Mouse (Mus musculus) adrenal gland, postnatal 25 days (tissue): Measurements from ENCODE around the gene Tomm34. TPM values are rescaled to one million over a fixed set of nuclear protein-coding genes. Genes with fewer than 3 reads are reported as not detected.

Source experiments
- DNase-seq: peaks from one replicate; pipeline ENCODE4 v3.0.0; 2021; ENCODE audit warnings: mixed read lengths
- long read RNA-seq: library from polyadenylated mRNA; stranded (forward); transcript quantifications from one replicate; pipeline ENCODE4 v2.0.0, GENCODE M21; 2021
- total RNA-seq: library from RNA; stranded (reverse); gene quantifications from 2 replicates; pipeline ENCODE4 v1.2.3, GENCODE M21; 2021

The Tomm34 gene
- total RNA-seq, result 44.3 and 46.8 TPM in 2 replicates
- long read RNA-seq, transcript Tomm34-202 (7 exons, 1,923 nt), result major isoform, 28 of 35 reads
- long read RNA-seq, partial matches to known transcripts, result 5 of 35 reads
- long read RNA-seq, other reads (novel, unspliced or antisense), result 0 of 35 reads

- DNase-seq, result peak; percentile 97
Measured at GRCm38 (mm10) chr2:164070765-164071436, at the start of gene Tomm34. Tomm34 (minus strand) TSS chr2:164071169.

DNA sequence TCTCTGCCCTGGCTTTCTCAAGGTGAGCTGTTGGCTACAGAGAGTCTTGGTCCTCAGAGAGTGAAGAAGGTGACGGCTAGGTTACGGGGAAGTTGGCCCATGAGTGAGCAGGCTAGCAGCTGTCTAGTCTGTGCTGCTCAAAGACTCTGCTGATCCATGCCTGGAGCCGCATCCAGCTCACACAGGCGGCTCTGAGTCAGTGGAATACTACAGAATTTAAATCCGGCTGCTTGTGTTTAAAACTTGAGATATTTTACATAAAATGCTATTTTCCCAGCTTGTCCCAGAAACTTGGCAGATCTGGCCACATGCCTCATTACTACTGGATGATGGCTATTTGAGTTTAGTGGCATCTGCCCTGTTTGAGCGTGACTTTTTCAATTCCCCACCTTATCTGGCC is 48.5 kb upstream of the Tomm34 start:
- no peak for DNase-seq

- no peak for DNase-seq
Measured at GRCm38 (mm10) chr2:164115531-164115930, 44.6 kb upstream of the Tomm34 start.

DNA sequence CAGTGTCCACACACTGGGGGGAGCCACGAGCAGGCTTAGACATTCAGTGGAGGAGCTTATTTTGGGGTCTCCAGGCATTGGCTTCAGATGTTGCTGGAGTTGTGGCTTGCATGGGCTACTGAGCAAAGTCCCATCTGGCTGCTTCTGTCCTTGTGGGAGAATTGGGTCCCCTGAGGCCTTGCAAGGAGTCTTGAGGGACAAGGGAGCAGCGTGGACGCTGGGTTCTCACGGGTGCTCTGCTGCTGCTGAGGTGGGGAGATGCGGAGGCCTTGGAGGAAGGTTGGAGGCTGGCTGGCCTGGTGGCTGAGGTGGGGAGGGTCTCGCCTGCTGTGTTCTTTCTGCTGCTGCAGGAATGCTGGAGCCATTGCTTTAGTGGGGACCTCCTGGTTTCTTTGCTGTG is 43.1 kb upstream of the Tomm34 start:
- no peak for DNase-seq

- no peak for DNase-seq
Measured at GRCm38 (mm10) chr2:164111546-164111945, 40.6 kb upstream of the Tomm34 start.

DNA sequence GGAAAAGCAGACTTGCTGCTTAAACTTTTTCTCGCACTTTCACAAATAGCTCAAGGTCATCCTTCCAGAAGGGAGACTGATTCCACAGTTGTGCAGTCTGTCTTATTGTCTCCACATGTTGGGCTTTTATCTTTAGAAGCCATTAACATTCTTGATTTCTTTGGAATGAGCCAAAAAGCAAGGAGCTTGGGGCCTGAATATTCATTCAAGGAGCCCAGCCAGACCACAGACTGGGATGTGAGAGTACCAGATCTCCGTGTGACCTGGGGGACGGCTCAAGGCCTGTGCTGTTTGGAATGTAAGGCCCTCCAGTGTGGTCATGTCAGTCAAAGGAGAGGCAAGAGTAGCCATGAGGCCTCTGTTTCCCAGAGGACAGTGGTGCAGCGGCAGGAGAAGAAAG is 37.5 kb upstream of the Tomm34 start:
- no peak for DNase-seq

GRCm38 (mm10) chr2:164107125-164107874 is 36.3 kb upstream of the Tomm34 start:
- no peak for DNase-seq

DNA sequence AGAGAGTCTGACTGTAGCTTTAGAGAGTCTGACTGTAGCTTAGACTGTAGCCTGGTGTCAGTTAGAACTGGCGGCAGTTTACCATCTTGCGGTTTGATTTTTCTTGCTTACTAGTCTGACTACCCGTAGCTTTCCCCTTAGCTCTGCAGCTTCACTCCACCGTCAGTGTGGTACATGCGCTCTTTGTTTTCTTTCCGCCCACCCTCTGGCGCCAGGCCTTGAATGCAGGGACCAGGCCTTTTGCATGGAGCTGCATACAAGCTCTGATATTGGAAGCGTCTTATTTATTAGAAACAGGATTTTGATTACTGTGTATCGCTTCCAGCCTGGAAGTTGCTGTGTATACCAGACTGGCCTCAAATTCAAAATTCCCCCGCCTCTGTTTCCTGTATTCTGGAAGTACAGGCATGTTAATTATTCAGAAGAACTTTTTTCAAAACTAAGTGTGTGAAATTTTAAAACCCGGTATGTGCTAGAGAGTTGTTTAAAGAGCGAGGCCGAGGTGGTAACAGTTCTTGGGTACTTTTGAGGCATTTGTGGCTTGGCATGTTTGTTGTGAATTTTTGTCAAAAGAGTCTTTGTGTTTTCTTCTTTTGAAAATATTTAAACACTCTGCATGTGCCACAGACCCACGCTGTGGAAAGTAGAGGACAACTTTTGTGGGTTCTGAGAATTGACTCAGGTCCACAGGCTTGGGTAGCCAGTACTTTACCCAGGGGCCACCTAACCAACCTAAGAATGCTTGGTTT is 35.5 kb upstream of the Tomm34 start:
- no peak for DNase-seq

DNA sequence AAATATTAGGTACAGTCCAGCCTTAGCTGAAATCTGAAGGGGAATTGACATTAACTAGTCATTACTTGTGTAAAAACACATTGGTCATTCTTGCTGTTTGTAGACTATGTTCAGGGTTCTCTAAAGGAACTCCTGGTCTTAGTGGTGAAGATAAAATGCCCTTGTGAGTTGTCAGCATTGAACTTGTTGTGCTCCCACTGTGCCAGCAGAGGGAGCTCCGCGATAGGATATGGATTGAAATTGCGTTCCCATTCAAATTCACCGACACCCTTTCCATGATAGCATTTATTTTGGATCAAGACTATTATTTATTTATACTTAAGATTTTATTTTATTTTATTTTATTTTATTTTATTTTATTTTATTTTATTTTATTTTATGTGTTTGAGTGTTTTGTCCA is 32.5 kb upstream of the Tomm34 start:
- DNase-seq, result peak; percentile 56

- no peak for DNase-seq
Measured at GRCm38 (mm10) chr2:164102366-164102765, 31.4 kb upstream of the Tomm34 start.

DNA sequence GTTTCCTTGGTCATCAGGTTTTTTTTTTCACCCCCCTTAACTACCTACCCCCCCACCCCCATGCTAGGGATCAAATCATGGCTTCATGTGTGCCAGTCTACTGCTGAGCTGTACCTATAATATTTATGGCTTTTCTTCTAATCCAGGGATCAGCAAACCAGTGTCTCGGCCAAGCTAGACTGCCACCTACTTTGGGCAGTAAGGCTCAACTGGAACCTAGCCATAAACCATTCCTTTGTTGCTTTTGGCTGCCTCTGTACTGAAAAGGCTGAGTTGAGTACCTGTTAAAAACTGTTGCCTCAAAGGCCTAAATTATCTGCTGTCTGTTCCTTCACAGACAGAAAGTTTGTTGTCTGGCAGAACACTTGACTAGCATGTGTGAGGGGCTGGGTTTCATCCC is 31.0 kb upstream of the Tomm34 start:
- DNase-seq, result no peak

DNA sequence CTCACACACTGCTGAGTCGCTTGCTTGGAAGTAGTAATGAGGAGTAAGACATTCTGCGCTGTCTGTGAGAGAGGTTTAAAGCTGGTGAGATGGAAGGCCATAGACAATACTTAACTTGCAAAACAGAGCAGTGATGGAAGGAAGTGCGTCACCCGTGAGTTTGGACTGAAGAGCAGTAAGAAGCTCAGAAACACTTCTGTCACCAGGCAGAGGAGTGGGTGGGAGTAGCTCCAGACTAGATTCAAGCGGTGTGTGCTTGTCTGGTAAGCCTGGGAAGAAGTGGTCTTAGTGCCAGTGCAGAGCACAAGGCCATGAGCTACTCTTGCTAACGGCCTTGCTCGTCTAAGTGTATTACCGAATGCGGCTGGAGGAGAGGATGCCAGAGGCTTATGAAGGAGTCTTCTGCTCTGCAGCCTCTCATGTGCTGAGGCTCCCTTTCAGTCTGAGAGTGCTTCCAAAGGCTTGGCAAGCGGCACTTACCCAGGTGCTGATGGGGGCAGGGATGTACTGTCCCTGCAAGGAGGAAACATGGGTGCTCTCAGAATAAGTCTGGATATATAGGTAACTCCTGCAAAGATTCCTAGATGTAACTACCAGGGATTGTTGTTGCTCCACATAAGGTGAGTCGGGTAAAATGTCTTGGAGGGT is 27.8 kb upstream of the Tomm34 start:
- DNase-seq, result no peak

DNA sequence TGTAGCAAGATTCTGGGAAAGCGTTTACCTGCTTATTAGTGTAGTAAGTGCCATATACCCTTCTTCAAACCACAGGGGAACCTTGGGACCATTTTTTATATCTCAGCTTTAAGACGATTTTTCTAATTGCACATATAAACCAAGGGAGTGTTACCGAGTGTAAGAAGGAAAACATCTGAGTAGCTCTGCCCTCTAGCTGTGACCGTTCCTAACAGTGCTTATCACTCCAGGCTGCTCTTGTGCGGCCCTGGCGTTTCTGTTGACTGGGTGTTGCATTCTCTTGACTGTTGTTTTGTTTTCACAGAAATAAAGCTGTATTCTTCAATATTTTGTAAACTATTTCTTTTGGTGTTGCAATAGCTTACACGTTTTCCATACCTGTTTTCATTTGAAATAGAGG is 23.2 kb upstream of the Tomm34 start:
- no peak for DNase-seq

- no peak for DNase-seq
Measured at GRCm38 (mm10) chr2:164089508-164089907, 18.5 kb upstream of the Tomm34 start.

DNA sequence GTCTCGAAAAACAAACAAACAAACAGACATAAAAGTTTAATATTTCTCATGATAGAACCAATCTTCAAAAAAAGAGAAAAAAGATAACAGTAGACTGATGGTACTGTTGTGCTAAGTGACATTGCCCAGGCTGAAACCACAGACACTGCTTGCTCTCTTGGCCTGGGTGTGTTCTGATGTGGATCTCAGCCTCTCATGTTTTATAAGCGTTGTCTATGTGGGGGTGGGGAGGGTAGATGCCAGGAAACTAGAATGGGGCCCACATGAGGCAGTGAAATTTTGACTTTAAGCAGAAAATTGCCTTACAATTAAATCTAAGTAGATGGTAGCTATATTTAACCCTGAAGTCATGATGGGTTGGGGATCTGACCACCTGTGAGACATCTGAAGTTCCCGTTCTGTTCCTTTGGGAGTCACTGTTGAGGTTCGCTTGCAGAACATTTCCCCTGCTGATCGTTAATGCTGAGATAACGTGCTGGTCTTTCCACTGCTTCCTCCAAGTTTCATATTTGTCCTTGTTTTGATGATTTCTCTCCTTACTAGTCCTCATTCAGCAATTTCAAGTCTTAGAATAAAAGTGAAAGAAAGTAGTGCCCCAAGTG is 16.5 kb upstream of the Tomm34 start:
- no peak for DNase-seq

DNA sequence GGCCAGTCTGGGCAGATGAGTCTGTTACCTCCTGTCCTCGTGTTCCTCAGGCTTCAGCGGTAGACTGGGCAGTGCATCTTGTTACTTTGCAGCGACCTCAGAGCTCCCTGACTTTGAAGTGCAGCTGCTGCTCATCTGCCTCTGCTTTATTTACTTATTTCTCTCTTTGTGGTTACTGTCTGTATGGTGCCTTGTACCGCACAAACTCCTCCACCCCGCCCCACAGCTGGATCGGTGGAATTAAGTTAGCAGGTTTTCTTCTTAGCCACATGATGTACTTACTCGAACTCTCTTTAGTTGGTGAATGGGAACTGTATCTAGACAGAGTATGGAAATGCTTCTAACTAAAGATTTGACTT is 13.4 kb upstream of the Tomm34 start:
- DNase-seq, result no peak

- no peak for DNase-seq
Measured at GRCm38 (mm10) chr2:164083609-164084341, 12.8 kb upstream of the Tomm34 start.

GRCm38 (mm10) chr2:164082175-164082574 is 11.2 kb upstream of the Tomm34 start:
- no peak for DNase-seq

GRCm38 (mm10) chr2:164081577-164081976 is 10.6 kb upstream of the Tomm34 start:
- DNase-seq, result no peak

- no peak for DNase-seq
Measured at GRCm38 (mm10) chr2:164079488-164079887, 8.5 kb upstream of the Tomm34 start.

GRCm38 (mm10) chr2:164077875-164078274 is 6.9 kb upstream of the Tomm34 start:
- no peak for DNase-seq
